8 mouse cellular contexts compared by ENCODE assay signal in genomic region chr6:47191277-47191800, GRCm38 (mm10).
DNase-seq lines count a peak whose midpoint lies in the region.

No protein-coding gene starts in this region.

- intact Hi-C loops in heart, postnatal 14 days (cut with DNase I): loop anchor here (5.0 kb wide), 1 partner anchor 456 kb away; no protein-coding TSS in a partner anchor
- intact Hi-C loops in left cerebral cortex, postnatal 25 days (cut with DNase I): loop anchor here (5.0 kb wide), 1 partner anchor 121 kb away; no protein-coding TSS in a partner anchor

- DNase-seq in kidney, adult 18-20 months: peak; percentile 32
- DNase-seq in kidney, adult 11 months: no peak
- peak; percentile 81 for DNase-seq in NIH3T3 (ENCODE audit: low read depth)
- peak; percentile 66 for DNase-seq in embryo, embryonic 11 days
- peak; percentile 53 to 72 for DNase-seq in heart, postnatal 14 days
- peak; percentile 50 to 60 for DNase-seq in left cerebral cortex, postnatal 25 days (ENCODE audit: low spot score in 2 of 2)
- peak; percentile 70 for DNase-seq in mesoderm, embryonic 11.5 days (ENCODE audit: low read depth, low spot score)
- DNase-seq in testis, postnatal 14 days (ENCODE audit: low spot score): peak; percentile 25
